Mouse (Mus musculus): ENCODE results near the gene Usp49.
"Not testable (repeated sequence)": the region's sequence is repeated elsewhere in the genome, so short reads cannot be mapped to it uniquely, and the experiment has no call there.

The Usp49 gene

DNA sequence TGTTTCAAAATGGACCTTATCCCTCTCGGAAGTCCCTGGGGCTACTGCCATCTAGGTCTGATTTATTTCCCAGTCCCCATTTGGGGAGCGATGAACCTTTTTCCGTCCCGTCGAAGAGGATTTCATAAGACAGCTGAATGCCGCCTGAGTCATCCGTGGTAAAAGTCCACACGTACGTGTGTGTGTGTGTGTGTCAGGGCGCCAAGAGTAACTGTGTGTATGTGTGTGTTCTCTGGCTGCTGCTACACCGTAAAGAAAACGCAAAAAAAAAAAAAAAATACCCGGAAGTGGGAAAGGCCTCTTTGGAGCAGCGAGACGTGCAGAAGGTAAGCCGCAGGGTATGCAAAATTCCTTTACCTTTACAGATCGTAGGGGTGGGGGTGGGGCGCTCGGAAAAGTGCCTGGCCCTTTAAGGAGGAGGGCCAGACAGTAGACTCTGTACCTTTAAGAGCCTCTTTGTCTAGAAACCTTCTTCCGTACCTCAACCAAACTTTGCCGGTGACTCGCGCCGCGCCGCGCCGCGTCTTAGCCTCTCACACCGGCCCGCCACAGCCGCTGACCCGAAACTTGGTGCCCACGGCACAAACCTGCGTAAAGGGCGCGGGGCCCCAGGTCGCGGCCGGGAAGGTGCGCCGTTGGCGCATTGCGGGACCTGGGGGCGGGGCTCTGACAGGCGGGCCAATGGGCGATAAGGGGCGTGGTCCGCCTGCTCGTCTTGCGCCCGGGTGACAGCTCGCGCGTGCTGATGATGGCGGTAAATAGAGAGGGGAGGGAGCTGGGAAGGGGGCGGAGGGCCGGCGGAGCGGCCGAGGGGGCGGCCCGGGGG, 1.4 kb upstream of the Usp49 start:
- in situ Hi-C loops (cut with MboI; ENCODE audit: low pct_unique_long_range_greater_than_20kb in 1 of 2, low sequenced_read_pairs in 2 of 2, unreplicated experiment in 1 of 2): no loop called here

DNA sequence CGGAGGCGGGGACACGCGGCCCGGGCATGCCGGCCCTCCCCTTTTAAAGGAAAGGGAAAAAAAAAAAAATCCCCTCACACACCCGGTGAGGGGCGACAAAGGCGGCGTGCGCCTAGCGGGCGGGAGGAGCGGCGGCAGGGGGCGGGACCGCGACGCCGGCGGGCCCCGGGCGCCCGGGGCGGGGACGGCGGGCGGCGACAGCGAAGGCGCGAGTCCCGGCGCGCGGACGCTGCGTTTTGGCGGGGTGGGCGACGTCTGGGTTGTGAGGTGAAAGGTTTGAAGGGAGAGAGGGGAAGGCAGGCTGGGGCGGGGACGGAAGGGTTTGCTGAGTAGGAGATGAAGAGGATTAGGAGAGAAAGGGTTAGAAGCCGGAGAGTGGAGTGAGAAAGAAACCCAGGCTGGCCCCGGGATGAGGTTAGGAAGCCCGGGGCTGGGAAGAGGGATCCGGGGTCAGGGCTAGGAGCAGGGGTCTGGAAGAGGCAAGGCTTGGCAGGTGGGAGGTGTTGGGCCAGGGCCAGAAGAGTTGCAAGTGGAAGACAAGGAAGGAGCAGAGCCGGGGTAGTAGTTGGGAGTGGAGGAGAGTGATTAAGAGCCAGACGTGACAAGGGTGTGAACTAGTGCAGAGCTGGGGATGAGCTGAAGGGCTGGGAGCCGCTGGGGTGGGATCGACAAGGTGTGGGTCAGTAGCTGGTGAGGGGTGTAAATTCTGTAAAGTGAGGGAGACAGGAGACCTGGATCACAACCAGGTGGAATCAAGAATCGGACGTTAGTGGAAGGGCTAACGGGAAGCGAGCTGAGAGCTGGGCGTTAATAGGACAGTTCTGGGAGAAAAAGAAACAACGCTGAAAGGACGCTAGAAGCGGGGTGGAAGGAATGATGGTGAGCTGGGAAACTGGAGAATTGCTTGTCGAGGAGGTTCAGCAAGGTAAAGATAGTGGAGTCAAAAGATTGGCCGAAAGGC, 493 bp upstream of the Usp49 start:
- in situ Hi-C loops (cut with MboI; ENCODE audit: low pct_unique_long_range_greater_than_20kb in 1 of 2, low sequenced_read_pairs in 2 of 2, unreplicated experiment in 1 of 2): no loop called here

DNA sequence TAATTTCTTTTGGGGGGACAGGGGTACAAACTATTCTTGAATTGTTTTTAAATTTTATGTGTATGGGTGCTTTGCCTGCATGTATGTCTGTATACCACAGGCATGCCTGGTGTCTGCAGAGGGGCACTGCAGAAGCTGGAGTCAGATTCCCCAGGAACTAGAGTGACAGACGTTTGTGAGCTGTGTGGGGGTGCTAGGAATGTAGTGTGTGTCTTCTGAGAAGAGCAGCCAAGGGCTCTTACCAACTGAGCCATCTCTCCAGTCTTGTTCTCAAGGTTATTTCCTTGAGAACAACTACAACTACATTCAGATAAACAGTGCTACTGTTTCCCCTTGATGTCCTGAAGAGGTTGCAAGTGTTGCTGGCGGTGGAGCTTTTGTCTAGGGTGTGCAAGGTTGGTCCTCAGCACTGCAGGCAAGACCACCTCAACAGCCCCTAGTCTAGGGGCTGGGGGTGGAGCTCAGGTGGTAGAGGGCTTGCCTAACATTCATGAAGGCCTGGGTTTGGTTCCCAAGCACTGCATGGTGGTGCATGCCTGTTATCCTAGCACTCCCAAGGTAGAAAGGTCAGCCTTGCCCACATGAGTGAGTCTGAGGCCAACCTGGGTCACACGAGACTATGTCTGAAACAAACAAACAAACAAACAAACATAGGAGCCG, 1.8 kb downstream of the Usp49 start:
- in situ Hi-C loops (cut with MboI; ENCODE audit: low pct_unique_long_range_greater_than_20kb in 1 of 2, low sequenced_read_pairs in 2 of 2, unreplicated experiment in 1 of 2): no loop called here

- in situ Hi-C loops (cut with MboI; ENCODE audit: low pct_unique_long_range_greater_than_20kb in 1 of 2, low sequenced_read_pairs in 2 of 2, unreplicated experiment in 1 of 2): no loop called here
These were observed 3.7 kb downstream of the Usp49 start for GRCm38 (mm10) chr17:47633999-47634770.

- in situ Hi-C loops (cut with MboI; ENCODE audit: low pct_unique_long_range_greater_than_20kb in 1 of 2, low sequenced_read_pairs in 2 of 2, unreplicated experiment in 1 of 2): no loop called here
These were observed 12.5 kb downstream of the Usp49 start for GRCm38 (mm10) chr17:47642992-47643391.

- in situ Hi-C loops (cut with MboI; ENCODE audit: low pct_unique_long_range_greater_than_20kb in 1 of 2, low sequenced_read_pairs in 2 of 2, unreplicated experiment in 1 of 2): no loop called here
These were observed 16.2 kb downstream of the Usp49 start for GRCm38 (mm10) chr17:47646683-47647082.

- in situ Hi-C loops (cut with MboI; ENCODE audit: low pct_unique_long_range_greater_than_20kb in 1 of 2, low sequenced_read_pairs in 2 of 2, unreplicated experiment in 1 of 2): no loop called here
These were observed 18.5 kb downstream of the Usp49 start for GRCm38 (mm10) chr17:47648966-47649365.

GRCm38 (mm10) chr17:47651953-47652352, 21.5 kb downstream of the Usp49 start:
- in situ Hi-C loops (cut with MboI; ENCODE audit: low pct_unique_long_range_greater_than_20kb in 1 of 2, low sequenced_read_pairs in 2 of 2, unreplicated experiment in 1 of 2): no loop called here

DNA sequence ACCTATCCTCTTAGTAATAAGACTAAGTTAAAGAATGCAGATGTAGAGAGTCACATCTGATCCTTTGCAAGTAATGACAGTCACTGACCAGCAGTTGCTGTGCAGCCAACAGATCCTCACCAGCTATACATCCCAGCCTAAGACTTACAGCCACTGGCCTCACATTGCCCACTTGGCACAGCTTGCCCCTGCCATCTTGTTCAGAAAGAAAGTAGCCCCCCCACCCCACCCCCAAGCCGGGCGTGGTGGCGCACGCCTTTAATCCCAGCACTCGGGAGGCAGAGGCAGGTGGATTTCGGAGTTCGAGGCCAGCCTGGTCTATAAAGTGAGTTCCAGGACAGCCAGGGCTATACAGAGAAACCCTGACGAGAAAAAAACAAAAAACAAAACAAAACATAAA, 23.9 kb downstream of the Usp49 start:
- in situ Hi-C loops (cut with MboI; ENCODE audit: low pct_unique_long_range_greater_than_20kb in 1 of 2, low sequenced_read_pairs in 2 of 2, unreplicated experiment in 1 of 2): not testable (repeated sequence)

GRCm38 (mm10) chr17:47655697-47656096, 25.2 kb downstream of the Usp49 start:
- in situ Hi-C loops (cut with MboI; ENCODE audit: low pct_unique_long_range_greater_than_20kb in 1 of 2, low sequenced_read_pairs in 2 of 2, unreplicated experiment in 1 of 2): no loop called here

- in situ Hi-C loops (cut with MboI; ENCODE audit: low pct_unique_long_range_greater_than_20kb in 1 of 2, low sequenced_read_pairs in 2 of 2, unreplicated experiment in 1 of 2): no loop called here
These were observed 27.4 kb downstream of the Usp49 start for GRCm38 (mm10) chr17:47657901-47658300.

DNA sequence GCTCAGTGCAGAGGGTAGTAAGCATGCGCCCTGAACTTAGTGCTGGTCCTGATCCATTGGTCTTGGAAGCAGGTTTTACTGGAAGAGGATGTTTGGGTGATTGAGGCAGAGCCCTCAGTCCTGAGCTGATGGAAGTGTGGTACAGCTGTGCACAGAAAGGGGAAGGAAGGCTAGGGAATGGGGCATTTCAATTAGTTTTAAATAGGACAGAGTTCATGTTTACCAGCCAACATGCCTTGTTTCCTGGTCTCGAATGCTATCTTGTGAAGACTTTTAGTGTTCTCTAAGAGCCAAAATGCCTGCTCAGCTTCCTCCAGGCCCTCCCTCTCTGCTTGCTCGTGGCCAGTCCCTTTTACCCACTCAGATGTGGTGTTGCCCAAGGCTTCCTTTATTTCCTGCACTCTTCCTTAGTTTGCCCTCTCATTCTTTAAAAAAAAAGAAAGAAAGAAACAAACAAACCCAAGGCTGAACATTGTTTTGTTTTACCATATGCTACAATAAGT, 28.3 kb downstream of the Usp49 start:
- in situ Hi-C loops (cut with MboI; ENCODE audit: low pct_unique_long_range_greater_than_20kb in 1 of 2, low sequenced_read_pairs in 2 of 2, unreplicated experiment in 1 of 2): no loop called here

DNA sequence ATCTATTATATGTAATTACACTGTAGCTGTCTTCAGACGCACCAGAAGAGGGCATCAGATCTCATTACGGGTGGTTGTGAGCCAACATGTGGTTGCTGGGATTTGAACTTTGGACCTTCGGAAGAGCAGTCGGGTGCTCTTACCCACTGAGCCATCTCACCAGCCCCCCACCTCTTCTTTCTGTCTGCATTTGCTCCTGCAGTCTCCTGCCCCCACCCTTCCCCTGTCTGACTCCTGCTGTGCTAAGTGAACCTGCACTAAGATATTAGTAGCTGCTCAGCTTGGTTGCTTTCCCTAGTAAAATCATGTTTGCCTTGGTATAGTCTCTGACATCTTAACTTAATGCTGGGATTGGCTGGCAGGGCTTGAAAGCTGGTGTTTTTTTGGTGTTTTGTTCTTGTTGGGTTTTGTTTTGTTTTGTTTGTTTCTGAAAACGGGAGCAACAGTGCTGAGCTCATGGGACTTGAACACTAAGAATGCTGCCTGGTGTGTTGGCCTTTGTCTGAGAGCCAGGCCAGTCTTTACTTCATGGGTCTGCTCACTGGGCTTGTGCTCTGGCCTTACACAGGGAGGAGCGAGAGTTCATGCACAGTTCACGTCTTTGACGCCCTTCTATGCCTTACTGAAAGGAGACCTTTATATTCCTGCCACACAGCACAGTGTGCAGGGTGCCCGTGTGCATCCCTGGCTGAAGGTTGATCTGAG, 32.7 kb downstream of the Usp49 start:
- in situ Hi-C loops (cut with MboI; ENCODE audit: low pct_unique_long_range_greater_than_20kb in 1 of 2, low sequenced_read_pairs in 2 of 2, unreplicated experiment in 1 of 2): no loop called here

GRCm38 (mm10) chr17:47664474-47664873, 34.0 kb downstream of the Usp49 start:
- in situ Hi-C loops (cut with MboI; ENCODE audit: low pct_unique_long_range_greater_than_20kb in 1 of 2, low sequenced_read_pairs in 2 of 2, unreplicated experiment in 1 of 2): no loop called here

DNA sequence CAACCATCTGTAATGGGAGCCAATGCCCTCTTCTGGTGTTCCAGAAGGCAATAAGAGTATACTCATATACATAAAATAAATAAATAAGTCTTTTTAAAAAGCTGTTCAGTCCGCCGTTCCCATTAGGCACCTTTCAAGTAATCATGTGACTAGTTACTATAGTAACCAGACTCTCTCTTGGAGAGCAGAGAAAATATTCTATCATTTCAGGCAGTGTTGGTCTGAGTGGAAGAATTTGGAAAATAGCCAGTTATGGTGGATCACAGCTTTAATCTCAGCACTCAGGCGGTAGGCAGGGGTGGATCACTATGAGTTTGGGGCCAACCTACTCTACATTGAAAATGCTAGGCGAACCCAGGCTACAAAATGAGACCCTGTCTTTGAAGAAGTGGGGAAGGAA, 38.7 kb downstream of the Usp49 start:
- in situ Hi-C loops (cut with MboI; ENCODE audit: low pct_unique_long_range_greater_than_20kb in 1 of 2, low sequenced_read_pairs in 2 of 2, unreplicated experiment in 1 of 2): no loop called here

GRCm38 (mm10) chr17:47671988-47672310, 41.5 kb downstream of the Usp49 start:
- in situ Hi-C loops (cut with MboI; ENCODE audit: low pct_unique_long_range_greater_than_20kb in 1 of 2, low sequenced_read_pairs in 2 of 2, unreplicated experiment in 1 of 2): no loop called here

- in situ Hi-C loops (cut with MboI; ENCODE audit: low pct_unique_long_range_greater_than_20kb in 1 of 2, low sequenced_read_pairs in 2 of 2, unreplicated experiment in 1 of 2): no loop called here
These were observed 42.0 kb downstream of the Usp49 start for GRCm38 (mm10) chr17:47672311-47673111.

Measured in mouse embryonic stem cell (cell line).